Mouse (Mus musculus): ENCODE measurements around the gene Soat2.
A peak's percentile ranks its signal among the peaks of the same experiment; 100 is the strongest.

Soat2 gene

DNA sequence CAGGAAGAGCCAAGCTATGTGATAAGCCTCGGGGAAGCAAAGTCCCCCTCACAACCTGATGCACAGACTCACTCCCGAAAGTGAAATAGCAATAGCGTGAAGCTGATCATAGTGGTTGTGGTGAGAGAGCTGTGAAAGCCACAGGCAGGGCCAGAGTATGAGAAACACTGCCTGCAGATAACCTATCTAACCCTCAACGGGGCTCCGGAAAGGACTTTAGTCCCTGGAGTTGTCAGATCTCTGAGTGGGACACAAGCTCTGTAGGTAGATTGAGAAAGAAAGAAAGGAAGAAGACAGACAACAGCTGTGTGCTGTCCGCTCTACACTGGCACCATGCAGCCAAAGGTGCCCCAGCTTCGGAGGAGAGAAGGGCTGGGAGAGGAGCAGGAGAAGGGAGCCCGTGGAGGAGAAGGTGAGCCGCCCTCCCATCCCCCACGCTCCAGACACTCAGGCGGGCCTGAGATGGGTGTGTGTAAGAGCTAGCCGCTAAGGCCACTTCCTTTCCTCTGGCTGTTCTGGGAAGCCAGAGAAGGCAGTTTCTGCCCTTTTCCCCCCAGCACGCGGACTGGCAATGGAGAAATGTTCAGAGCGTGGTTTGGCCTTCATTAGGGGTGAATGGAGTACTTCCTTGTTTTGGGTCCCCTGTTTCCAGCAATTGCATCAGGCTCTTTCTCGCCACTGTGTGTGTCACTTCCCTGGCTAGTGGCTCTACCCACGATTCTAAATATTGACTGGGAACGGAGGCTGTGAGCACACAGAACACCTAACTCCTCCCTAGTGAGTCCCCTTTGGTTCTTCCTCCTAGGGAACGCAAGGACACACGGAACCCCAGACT, at the start of gene Soat2:
Soat2 (plus strand) TSS at position 226 of the 835 bp plus-strand sequence.
- peak; percentile 36 for DNase-seq (ENCODE audit: low read depth)

- no peak for DNase-seq (ENCODE audit: low read depth)
Observed at GRCm38 (mm10) chr15:102100996-102101671, 49.2 kb upstream of the Soat2 start.

DNA sequence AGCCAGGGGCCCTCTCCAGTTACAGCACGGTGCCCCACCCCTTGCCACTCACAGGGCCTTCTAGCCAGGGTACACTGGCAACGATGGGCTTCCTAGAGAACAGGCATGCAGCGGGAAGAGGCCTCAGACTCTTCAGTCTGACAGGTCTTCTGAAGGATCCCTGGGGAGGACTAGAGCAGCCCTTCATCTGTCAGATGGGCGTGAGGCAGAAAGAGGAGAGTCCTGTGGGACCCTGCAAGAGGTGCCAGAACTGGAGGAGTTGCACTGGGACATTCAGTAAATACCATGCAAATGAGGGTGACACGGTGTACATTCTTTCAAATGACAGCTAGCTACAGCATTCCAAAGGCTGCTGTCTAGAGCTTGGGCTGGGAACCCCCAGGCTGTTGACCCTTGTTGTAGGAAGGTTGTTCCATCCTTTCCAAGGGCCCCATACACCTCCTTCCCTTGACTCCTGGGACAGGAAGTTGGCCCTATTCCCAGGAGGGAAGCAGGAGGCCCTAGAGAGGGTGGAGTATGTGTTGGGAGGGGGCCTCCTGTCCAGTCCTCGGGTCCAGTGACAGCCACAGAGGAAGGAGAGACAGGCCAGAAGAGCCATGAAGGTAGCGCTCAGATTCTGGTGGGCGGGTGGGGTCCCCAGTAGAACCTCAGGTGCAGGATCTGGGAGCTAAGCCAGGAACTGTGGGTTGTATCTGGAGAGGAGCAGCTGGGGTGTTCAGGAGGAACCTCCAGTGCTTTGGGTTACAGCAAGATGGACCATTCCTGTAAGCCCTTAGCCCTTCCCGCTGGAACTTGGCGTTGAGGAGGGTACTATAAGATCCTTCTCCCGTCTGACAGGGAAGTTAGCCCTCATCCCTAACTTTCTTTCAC, 48.4 kb upstream of the Soat2 start:
- no peak for DNase-seq (ENCODE audit: low read depth)

- DNase-seq (ENCODE audit: low read depth): no peak
Observed at GRCm38 (mm10) chr15:102102548-102103121, 47.7 kb upstream of the Soat2 start.

DNA sequence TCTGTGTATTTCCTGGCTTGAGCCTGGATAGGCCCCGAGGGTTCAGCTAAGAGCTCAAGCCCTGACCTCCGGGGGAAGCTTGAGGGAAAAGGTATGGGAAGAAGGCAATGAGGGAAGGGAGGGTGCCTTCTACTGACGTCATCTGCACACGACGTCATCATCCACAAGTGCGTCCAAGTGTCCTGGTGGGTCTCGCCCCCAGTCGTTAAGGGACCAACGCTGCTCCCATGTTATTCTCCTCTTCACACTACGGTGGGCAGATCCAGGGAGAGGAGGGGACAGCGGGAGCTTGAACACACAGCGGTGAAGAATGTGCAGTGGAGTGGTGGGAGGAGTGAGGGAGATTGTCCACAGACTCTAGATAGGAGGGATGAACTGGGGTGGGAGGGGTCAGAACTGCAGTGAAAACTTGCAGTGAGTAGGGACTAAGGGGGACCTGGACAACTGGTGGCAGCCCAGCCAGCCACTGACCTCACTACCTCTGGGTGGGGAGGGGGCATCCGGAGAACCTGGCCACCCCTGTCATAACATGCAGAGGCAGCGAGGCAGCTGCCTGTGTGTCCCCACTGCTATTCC, 46.9 kb upstream of the Soat2 start:
- no peak for DNase-seq (ENCODE audit: low read depth)

DNA sequence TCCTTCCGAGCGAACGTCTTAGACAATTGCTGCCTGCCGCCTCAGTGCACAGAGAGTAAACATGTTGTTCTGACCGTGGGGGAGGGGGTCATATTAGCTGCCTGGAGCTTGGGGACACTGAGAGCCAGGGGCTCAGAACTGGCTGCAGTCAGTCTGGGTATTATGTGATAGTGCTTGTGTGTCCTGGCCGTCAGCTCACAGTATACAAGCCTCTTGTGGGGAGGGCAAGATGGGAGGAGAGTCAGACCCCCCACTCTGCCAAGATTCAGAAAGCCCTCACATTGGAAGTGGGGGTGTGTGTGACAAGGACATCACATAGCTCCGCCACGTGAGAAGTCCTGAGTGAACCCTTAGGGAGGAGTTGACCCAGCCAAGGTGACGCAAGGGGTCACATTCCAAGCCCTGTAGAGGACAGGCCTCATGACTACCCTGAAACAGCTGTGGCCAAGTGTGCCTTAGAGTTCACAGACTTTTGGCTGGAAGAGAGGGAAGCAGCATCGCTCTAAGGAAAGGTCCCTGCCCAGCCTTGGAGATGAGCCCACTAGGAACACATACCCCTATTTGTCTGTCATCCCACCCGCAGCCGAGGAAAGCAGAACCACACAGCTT, 46.3 kb upstream of the Soat2 start:
- no peak for DNase-seq (ENCODE audit: low read depth)

DNA sequence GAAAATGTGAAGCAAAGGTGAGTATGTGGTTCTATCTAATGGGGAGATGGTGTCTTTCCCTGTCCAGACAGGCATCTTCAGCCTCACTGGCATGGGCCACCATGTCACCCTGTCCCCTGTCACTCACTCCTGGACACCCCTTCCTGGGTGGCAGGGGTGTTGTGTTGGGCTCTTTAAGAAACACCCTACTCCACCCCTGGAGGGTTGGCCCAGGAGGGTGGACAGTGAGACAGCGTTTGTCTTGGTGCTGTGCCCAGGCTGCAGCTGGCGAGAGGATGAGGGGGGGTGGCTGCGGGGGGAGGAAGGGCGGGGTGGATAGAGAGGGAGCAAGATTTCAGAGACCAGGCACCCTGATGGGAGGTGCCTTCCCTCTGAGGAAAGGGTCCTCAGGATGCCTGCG, 45.0 kb upstream of the Soat2 start:
- DNase-seq (ENCODE audit: low read depth): no peak

GRCm38 (mm10) chr15:102105764-102106730, 44.3 kb upstream of the Soat2 start:
- DNase-seq (ENCODE audit: low read depth): peak; percentile 61

DNA sequence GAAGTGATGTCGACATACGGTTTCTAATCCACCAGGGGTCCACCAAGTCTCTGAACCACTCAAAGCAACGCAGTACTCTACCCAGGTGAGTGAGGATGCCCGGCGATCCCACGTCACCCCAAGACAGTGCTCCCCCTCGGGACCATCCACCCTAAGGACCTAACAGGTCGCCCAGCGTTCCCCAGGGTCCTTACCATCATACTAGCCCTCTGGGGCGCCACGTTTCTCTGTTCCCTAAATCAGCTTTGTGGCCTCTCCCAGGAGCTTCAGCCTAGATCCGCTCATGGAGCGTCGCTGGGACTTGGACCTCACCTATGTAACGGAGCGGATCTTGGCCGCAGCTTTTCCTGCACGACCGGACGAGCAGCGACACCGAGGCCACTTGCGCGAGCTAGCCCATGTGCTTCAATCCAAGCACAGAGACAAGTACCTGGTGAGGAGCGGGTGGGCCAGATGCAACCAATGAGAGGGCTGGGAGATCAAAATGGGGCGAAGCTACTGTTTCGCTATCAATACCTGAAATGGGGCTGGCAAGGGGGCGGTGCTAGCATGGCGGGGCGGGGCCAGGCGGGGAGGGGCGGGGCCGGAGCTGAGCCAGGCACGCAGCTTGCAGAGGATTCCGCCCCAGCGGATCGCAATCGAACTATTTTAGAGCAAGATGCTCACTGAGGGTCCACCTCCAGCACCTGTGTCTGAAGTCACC, 43.4 kb upstream of the Soat2 start:
- DNase-seq (ENCODE audit: low read depth): peak; percentile 59

GRCm38 (mm10) chr15:102107689-102108573, 42.4 kb upstream of the Soat2 start:
- DNase-seq (ENCODE audit: low read depth): peak; percentile 89

- peak; percentile 89 for DNase-seq (ENCODE audit: low read depth)
Observed at GRCm38 (mm10) chr15:102108651-102109525, 41.4 kb upstream of the Soat2 start.

DNA sequence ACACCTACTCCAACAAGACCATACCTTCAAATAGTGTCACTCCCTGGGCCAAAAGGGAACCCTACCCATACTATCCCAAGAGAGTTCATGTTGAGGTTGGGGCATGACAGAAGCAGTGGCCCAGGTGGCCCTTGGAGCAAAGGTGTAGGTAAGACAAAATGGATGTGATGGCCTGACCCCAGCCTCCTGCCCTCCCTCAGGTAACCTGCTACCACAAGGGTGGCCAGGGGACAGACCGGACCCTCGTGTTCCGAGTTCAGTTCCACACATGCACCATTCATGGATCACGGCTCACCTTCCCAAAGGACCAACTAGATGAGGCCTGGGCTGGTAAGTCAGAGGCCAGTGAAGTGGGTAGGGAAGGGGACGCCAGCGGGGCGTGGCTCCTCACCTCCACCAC, 40.1 kb upstream of the Soat2 start:
- no peak for DNase-seq (ENCODE audit: low read depth)

DNA sequence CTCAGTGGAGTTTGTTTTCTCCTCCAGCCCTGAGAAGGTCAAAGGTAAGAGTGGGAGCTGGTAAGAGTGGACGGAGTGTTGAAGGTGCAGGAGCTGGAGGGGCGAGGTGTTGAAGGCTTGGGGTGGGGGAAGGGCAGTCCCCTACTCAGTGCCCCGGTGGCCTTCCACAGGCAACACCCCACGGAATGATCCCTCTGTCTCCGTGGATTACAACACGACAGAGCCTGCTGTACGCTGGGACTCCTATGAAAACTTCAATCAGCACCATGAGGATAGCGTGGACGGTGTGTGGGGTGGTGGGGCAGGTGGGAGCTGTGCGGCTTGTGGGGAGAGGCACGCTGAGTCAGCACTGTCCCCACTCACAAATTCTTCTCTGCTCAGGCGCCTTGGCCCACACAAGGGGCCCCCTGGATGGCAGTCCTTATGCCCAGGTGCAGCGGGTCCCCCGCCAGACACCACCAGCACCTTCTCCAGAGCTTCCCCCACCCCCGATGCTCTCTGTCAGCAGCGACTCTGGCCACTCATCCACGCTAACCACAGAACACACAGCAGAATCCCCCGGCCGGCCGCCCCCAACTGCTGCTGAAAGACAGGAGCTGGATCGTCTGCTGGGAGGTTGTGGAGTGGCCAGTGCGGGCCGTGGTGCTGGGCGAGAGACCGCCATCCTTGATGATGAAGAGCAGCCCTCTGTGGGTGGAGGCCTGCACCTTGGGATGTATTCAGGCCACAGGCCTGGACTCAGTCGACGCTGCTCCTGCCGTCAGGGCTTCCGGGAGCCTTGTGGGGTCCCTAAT, 39.4 kb upstream of the Soat2 start:
- DNase-seq (ENCODE audit: low read depth): no peak

- DNase-seq (ENCODE audit: low read depth): no peak
Observed at GRCm38 (mm10) chr15:102111495-102111829, 38.9 kb upstream of the Soat2 start.

GRCm38 (mm10) chr15:102112181-102112580, 38.1 kb upstream of the Soat2 start:
- DNase-seq (ENCODE audit: low read depth): no peak

DNA sequence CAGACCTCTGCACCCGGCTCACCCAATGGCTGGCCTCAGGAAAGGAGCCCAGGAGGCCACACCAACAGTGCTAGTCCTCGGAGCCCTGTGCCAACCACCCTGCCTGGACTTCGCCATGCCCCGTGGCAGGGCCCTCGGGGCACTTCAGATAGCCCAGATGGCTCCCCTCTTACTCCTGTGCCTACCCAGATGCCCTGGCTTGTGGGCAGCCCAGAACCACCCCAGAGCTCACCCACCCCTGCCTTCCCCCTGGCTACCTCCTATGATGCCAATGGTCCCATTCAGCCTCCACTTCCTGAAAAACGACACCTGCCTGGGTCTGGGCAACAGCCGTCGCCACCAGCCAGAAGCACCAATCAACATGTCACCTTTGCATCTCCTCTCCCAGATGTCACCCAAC, 37.5 kb upstream of the Soat2 start:
- DNase-seq (ENCODE audit: low read depth): no peak

GRCm38 (mm10) chr15:102113674-102114073, 36.7 kb upstream of the Soat2 start:
- no peak for DNase-seq (ENCODE audit: low read depth)

All from naive thymus-derived CD4-positive, alpha-beta T cell, adult 2 months (primary cell).